Mouse (Mus musculus) midbrain, embryonic 11.5 days (tissue): ENCODE results near the gene Ccs. TPM values are rescaled to one million over a fixed set of nuclear protein-coding genes. Genes with fewer than 3 reads are reported as not detected.
"Not testable (repeated sequence)": the region's sequence is repeated elsewhere in the genome, so short reads cannot be mapped to it uniquely, and the experiment has no call there.

ENCODE experiments used
- ATAC-seq: fragments of 200-750 bp; cut with Nextera tagmentation; 2 replicates; pipeline ENCODE4 v1.8.0; 2017; ENCODE audit warnings: moderate TSS enrichment, moderate library complexity; ENCODE audit not compliant: low FRiP score
- DNase-seq: peaks from one replicate; pipeline ENCODE4 v3.0.0; 2015; ENCODE audit warnings: low spot score; ENCODE audit errors: missing footprints
- H3K27ac ChIP-seq: fragments of 300-500 bp; sonication (generic); 2 replicates; pipeline ENCODE4 v1.5.1; 2014; ENCODE audit warnings: low read depth, low read length
- H3K27me3 ChIP-seq: fragments of 300-500 bp; sonication (generic); 2 replicates; pipeline ENCODE4 v1.6.1; 2014; ENCODE audit warnings: mild to moderate bottlenecking, low read length, moderate library complexity, mixed read lengths; ENCODE audit not compliant: control insufficient read depth, insufficient read depth
- H3K36me3 ChIP-seq: fragments of 300-500 bp; sonication (generic); 2 replicates; pipeline ENCODE4 v1.6.1; 2014; ENCODE audit warnings: mild to moderate bottlenecking, low read length, moderate library complexity, mixed read lengths; ENCODE audit not compliant: control insufficient read depth, insufficient read depth
- H3K4me1 ChIP-seq: fragments of 300-500 bp; sonication (generic); 2 replicates; pipeline ENCODE4 v1.6.1; 2014; ENCODE audit warnings: low read length; ENCODE audit not compliant: control insufficient read depth, insufficient read depth
- H3K4me2 ChIP-seq: fragments of 300-500 bp; sonication (generic); 2 replicates; pipeline ENCODE4 v1.6.1; 2014; ENCODE audit warnings: mild to moderate bottlenecking, moderate library complexity
- H3K4me3 ChIP-seq: fragments of 300-500 bp; sonication (generic); 2 replicates; pipeline ENCODE4 v1.5.1; 2014; ENCODE audit warnings: low read depth, low read length
- H3K9ac ChIP-seq: fragments of 300-500 bp; sonication (generic); 2 replicates; pipeline ENCODE4 v1.6.1; 2014; ENCODE audit warnings: low read length
- H3K9me3 ChIP-seq: fragments of 300-500 bp; sonication (generic); 2 replicates; pipeline ENCODE4 v1.6.1; 2016; ENCODE audit warnings: low read length; ENCODE audit not compliant: control insufficient read depth
- WGBS: fragments of 180-500 bp; shearing (Covaris S2); extraction: QIAGEN DNeasy Blood & Tissue Kit; methylation state at CpG from one replicate; pipeline ENCODE4 v1.1.7; 2014; 5-methylcytosine and 5-hydroxymethylcytosine counted together
- polyA plus RNA-seq: library from polyadenylated mRNA; unstranded; fragments of >200 nt; fragmentation: Nextera tagmentation; extraction: Ambion mirVana; gene quantifications from 2 replicates; pipeline ENCODE4 v1.2.1, GENCODE M21; 2014

The Ccs gene
- polyA plus RNA-seq, 1 experiment from 2014 or later, result 35.6 TPM

DNA sequence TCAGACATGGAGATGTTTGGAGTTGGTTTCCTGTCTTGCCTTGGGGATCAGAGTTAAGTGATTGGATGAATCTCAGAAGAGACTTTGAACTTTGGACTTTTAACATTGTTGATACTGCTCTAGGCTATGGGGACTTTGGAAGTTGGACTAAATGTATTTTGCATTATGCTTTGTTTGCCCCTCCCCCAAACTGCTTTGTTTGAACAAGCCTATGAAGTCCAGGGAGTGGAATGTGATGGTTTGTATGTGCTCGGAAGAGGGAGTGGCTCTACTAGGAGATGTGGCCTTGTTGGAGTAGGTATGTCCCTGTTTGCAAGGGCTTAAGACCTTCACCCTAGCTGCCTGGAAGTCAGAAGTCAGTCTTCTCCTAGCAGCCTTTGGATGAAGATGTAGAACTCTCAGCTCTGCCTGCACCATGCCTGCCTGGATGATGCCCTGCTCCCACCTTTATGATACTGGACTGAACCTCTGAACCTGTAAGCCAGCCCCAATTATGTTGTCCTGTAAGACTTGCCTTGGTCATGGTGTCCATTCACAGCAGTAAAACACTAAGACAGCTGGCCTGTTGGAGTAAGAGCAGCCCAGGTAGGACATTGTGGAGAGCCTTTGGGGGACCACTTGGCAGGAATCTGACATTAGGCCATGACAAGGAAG lies 21.8 kb downstream of the Ccs start:
- H3K27ac ChIP-seq, result no peak overlapping the region
- peak; percentile 35 for DNase-seq
- no peaks in the 10 kb centered on the region for H3K9me3 ChIP-seq
- H3K27me3 ChIP-seq, result no peaks in the 10 kb centered on the region
- ATAC-seq, result no peak
- no peak overlapping the region for H3K4me3 ChIP-seq
- H3K4me2 ChIP-seq, result no peak overlapping the region
- no peak overlapping the region for H3K9ac ChIP-seq
- peaks cover under 1% of the 10 kb centered on the region; the same call in 1 of the 2 replicates for H3K4me1 ChIP-seq
- 65% methylated on average over 1 of the region's 1 CpGs for WGBS
- H3K36me3 ChIP-seq, result no peaks in the 10 kb centered on the region

DNA sequence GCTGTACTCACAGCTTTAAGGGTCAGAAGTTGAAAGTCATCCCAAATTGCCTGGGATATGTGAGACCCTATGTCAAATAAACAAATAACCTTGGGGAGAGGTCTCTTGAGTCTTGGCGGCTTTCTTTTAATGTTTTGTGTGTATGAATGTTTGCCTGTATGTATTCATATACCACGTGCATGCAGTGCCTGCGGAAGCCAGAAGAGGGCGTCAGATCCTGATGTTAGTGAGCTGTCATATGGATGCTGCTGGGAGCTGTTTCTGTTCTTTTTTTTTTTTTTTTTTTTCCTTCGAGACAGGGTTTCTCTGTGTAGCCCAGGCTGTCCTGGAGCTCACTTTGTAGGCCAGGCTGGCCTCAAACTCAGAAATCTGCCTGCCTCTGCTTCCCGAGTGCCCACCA lies 26.1 kb downstream of the Ccs start:
- no peak for ATAC-seq
- no peaks in the 10 kb centered on the region for H3K27me3 ChIP-seq
- no peak overlapping the region for H3K4me3 ChIP-seq
- no peaks in the 10 kb centered on the region for H3K9me3 ChIP-seq
- no peak overlapping the region for H3K4me2 ChIP-seq
- H3K36me3 ChIP-seq, result no peaks in the 10 kb centered on the region
- H3K4me1 ChIP-seq, result peaks cover 17% of the 10 kb centered on the region
- WGBS, result 76% methylated on average over 6 of the region's 6 CpGs
- no peak overlapping the region for H3K27ac ChIP-seq
- DNase-seq, result no peak
- H3K9ac ChIP-seq, result no peak overlapping the region

DNA sequence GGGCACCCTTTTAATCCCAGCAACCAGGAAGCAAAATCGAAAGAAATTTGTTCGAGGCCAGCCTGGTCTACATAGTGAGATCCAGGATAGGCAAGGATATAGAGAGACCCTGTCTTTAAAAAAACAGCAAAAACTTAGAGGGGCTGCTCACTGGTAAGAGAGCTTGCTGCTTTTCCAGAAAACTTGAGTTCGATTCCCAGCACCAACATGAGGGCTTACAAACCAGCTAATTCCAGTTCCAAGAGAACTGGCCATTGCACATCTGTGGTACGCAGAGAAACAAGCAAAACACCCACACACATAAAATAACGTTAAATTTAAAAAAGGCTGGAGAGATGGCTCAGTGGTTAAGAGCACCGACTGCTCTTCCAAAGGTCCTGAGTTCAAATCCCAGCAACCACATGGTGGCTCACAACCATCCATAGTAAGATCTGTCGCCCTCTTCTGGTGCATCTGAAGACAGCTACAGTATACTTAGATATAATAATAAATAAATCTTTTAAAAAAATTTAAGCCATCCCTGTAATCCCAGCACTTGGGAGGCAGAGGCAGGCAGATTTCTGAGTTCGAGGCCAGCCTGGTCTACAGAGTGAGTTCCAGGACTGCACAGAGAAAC lies 26.7 kb downstream of the Ccs start:
- not testable (repeated sequence) for ATAC-seq

DNA sequence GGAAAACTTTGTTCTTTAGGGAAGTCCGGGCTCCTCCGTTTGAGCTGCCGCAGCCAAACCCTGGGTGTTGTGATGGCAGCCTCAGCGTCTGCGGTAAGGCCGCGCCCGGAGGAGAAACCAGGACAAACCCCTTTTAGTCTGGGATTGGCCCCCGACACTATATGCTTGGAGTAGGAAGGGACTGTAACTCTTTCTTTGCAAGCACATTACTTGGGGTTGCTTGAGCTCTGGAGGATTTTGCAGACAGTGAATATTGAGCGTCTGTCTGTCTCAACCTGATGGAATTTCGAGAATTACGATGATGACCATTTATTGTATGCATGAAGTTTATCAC lies 27.3 kb downstream of the Ccs start:
- Histone ChIP-seq H3K4me2 (peak overlapping the region; percentile 84), H3K27ac (peak overlapping the region; percentile 80; the same call in 1 of the 2 replicates), H3K4me1 (peaks cover 17% of the 10 kb centered on the region), H3K27me3 (no peaks in the 10 kb centered on the region), H3K36me3 (no peaks in the 10 kb centered on the region), H3K9ac (peak overlapping the region; percentile 86), H3K9me3 (no peaks in the 10 kb centered on the region), H3K4me3 (peak overlapping the region; percentile 90)
- DNase-seq (no peak), ATAC-seq (peak; percentile 49; the same call in 1 of the 2 replicates)
- WGBS, result 8% methylated on average over 12 of the region's 12 CpGs

More for the DNA sequence above, 26.7 kb downstream of the Ccs start:
- not testable (repeated sequence) for H3K27me3 ChIP-seq, DNase-seq, H3K27ac ChIP-seq, H3K36me3 ChIP-seq, H3K9me3 ChIP-seq
- Histone ChIP-seq H3K4me2 (peak overlapping the region; percentile 84), H3K9ac (peak overlapping the region; percentile 86), H3K4me1 (peaks cover 17% of the 10 kb centered on the region), H3K4me3 (peak overlapping the region; percentile 90)
- 81% methylated on average over 8 of the region's 8 CpGs for WGBS

DNA sequence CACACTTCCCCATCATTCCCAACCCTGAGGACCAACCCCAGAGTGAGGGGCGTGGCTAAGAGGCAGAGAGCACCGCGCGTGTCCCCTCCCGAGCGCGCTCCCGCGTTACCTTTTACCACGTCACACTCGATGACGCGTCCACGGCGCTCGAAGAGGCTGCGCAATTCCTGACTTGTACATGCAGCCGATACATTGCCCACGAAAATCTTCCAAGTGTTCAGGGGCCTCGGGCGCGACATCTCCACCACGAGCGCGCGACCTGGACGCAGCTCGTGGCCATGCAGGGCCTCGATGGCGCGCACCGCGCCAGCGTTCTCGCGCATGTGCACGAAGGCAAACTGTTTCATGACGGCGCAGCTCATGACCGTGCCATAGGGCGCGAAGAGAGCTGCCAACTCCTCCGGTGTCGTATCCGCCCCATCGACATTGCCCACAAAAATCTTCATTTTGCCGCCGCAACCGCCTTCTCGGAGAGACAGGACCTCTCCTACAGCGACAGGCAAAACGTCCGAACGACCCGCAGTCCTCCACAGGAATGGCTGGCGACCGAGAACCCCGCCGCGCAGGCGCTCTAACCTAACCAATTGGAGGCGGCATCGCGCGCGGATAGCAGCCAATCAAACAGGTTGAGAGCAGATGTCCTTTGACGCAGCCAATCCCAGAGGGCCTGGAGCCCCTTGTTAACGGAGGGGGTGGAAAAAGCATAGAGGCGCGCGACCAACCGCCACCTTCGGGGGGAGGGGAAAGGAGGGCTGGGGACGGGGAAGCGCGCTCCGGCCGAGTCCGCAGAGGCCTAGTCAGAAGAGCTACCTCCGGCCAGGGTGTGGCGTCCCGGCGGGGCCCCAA lies 27.8 kb downstream of the Ccs start, which contains the start of the genes Gm21992 and Rbm14:
Gene Gm21992 (minus strand): TSS at position 550 of the 846 bp plus-strand sequence.
Gene Rbm14 (minus strand): TSS at position 572 of the 846 bp plus-strand sequence.
- no peaks in the 10 kb centered on the region for H3K36me3 ChIP-seq
- under 1% methylated on average over 83 of the region's 83 CpGs for WGBS
- DNase-seq (peak; percentile 99), ATAC-seq (peak; percentile 98)
- peaks cover 17% of the 10 kb centered on the region for H3K4me1 ChIP-seq
- H3K27me3 ChIP-seq, result no peaks in the 10 kb centered on the region
- peak within 1 kb of the TSS; percentile 84 for H3K4me2 ChIP-seq
- peak within 1 kb of the TSS; percentile 86 for H3K9ac ChIP-seq
- peak within 1 kb of the TSS; percentile 83 for H3K27ac ChIP-seq
- peak within 1 kb of the TSS; percentile 90 for H3K4me3 ChIP-seq
- H3K9me3 ChIP-seq, result no peaks in the 10 kb centered on the region

DNA sequence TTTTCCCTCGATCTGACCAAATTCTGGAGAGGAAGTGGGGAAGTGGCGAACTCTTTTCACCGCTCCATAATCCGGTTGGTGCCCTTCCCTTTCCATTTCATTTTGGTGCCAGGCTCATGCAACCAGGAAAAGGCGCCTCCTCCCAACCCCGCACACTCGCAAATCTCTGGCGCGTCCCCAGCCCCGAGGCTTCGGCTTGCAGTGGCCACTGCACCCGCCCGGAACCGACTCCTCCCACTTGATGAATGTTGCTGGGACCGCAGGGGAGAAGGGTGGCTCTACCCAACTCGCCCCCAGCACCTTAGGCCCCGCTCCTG lies 28.4 kb downstream of the Ccs start:
- Histone ChIP-seq H3K4me3 (peak overlapping the region; percentile 90), H3K9me3 (no peaks in the 10 kb centered on the region), H3K36me3 (no peaks in the 10 kb centered on the region), H3K27ac (peak overlapping the region; percentile 83), H3K4me1 (peaks cover 17% of the 10 kb centered on the region), H3K4me2 (peak overlapping the region; percentile 84), H3K9ac (peak overlapping the region; percentile 73), H3K27me3 (no peaks in the 10 kb centered on the region)
- 0% methylated on average over 17 of the region's 17 CpGs for WGBS
- DNase-seq (no peak), ATAC-seq (no peak)

- H3K4me1 ChIP-seq, result peaks cover 17% of the 10 kb centered on the region
- peak overlapping the region; percentile 84 for H3K4me2 ChIP-seq
- no peaks in the 10 kb centered on the region for H3K9me3 ChIP-seq
- 0% methylated on average over 14 of the region's 14 CpGs for WGBS
- H3K27ac ChIP-seq, result no peak overlapping the region
- peak overlapping the region; percentile 73 for H3K9ac ChIP-seq
- ATAC-seq, result no peak
- DNase-seq, result no peak
- peak overlapping the region; percentile 90 for H3K4me3 ChIP-seq
- no peaks in the 10 kb centered on the region for H3K27me3 ChIP-seq
- no peaks in the 10 kb centered on the region for H3K36me3 ChIP-seq
These were observed 28.8 kb downstream of the Ccs start for GRCm38 (mm10) chr19:4810309-4810708.

GRCm38 (mm10) chr19:4803283-4803682 lies 35.8 kb downstream of the Ccs start:
- Histone ChIP-seq H3K4me3 (no peak overlapping the region), H3K27me3 (no peaks in the 10 kb centered on the region), H3K4me1 (peaks cover under 1% of the 10 kb centered on the region; the same call in 1 of the 2 replicates), H3K9me3 (no peaks in the 10 kb centered on the region), H3K9ac (no peak overlapping the region), H3K27ac (no peak overlapping the region), H3K36me3 (peaks cover 29% of the 10 kb centered on the region), H3K4me2 (no peak overlapping the region)
- 86% methylated on average over 10 of the region's 10 CpGs for WGBS
- DNase-seq (no peak), ATAC-seq (no peak)

DNA sequence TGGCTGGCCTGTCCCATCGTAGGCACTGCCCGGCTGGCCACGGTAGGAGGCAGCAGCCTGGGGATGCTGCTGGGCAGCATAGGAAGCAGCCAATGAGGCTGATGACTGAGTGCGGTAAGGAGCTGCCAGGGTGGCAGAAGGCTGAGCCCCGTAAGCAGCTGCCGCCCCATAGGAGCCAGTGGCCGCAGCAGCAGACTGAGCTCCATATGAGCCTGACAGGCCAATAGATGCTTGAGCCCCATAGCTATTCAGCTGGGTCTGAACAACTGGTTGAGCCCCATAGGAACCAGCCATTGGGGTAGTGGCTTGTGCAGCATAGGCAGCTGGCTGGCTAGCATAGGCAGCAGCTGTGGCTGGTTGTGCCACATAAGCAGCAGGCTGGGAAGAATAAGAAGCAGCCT lies 36.4 kb downstream of the Ccs start:
- Histone ChIP-seq H3K9me3 (no peaks in the 10 kb centered on the region), H3K9ac (no peak overlapping the region), H3K4me3 (no peak overlapping the region), H3K36me3 (peaks cover 29% of the 10 kb centered on the region), H3K4me1 (no peaks in the 10 kb centered on the region), H3K4me2 (no peak overlapping the region), H3K27ac (no peak overlapping the region), H3K27me3 (no peaks in the 10 kb centered on the region)
- ATAC-seq (no peak), DNase-seq (no peak)
- WGBS, result 93% methylated on average over 7 of the region's 7 CpGs
